Mouse (Mus musculus): ENCODE results near the gene Dusp3.
"Not testable (repeated sequence)": the region's sequence is repeated elsewhere in the genome, so short reads cannot be mapped to it uniquely, and the experiment has no call there.

The Dusp3 gene

DNA sequence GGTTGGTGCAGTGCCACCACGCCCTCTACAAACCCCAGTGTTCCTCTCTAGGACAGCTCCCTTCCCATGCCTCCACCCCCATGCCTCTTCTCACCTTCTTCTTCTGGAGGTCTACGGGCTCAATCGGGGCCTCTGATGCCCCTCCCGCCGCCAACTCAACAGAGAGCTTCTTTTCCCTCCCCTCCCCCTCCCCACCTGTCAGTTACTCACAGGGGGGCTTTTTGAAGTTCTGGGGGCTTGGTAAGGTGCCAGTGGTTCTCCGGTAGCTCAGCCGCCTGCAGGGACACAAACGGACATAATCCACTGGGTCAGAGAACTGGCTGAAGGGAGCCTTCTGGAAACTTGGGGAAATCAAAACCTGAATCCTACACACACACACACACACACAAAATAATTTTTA is 24.7 kb upstream of the Dusp3 start:
- DNase-seq (ENCODE audit: extremely low read depth, low read depth), result no peak

DNA sequence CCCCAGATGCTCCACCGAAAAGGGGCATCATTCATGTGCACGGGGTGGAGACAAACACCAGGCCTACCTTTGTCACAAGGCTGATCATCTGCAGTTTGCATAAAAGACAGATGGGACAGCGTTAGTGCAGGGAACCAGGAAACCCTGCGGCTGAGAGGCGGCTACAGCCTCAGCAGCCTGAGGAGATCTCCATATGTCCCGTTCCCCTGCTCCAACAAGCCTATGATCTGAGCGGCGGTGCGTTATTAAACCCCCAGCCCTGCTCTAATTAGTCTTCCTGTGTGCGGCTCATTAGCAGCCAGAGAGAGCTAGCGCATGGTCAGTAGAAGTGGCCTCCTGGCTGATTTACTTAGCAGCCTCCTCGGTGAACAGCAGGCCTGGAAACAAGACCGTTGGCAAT is 23.3 kb upstream of the Dusp3 start:
- DNase-seq (ENCODE audit: extremely low read depth, low read depth), result no peak

DNA sequence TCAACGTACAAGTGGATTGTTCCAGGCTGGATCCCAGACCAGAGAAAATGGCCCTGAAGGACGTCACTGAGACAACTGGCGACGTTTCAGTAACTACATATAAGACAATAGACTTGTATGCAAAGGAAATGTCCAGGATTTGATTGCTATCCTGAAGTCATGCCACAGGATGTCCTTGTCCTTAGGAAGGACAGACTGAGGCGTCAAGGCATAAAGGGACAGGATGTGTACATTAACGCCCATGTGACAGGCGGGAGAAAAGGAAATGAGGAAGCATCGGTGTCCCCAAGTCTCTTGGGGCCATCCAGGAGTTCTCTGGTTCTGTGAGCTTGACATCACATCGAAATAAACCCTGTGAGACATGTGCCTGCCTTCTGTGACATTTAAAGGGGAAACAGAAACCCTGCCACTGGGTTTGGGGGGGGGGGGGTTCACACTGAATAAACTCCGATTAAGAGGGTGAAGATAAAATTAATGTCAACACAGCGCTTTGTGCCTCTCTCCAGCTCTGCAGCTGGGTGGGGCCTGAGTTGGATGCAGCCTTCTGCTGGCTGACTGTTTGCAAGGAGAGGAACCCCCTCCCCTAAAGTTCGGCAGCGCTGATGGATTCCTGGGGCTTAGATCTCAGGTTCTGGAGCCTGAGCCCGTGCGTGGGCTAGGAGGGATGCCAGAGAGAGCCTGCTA is 22.3 kb upstream of the Dusp3 start:
- DNase-seq (ENCODE audit: extremely low read depth, low read depth), result no peak

DNA sequence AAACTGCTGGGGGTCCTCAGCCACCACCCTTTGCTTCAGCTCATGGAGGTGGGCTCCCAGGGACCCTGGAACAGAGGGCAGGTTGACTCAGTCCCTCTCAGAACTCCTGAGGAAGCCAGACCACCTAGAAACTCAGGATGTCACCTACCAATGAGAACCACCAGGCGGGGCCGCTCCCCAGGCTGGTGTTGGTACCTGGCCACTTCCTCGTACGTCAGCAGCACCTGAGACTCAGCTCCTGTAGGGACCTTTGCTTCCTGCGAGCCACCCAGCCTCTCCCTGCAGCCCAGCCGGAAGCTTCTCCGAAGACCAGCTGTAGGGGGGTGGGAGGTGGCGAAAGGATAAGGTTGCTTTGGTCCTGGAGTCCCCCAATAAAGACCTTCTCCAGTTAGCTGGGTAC is 21.6 kb upstream of the Dusp3 start:
- DNase-seq (ENCODE audit: extremely low read depth, low read depth), result no peak

DNA sequence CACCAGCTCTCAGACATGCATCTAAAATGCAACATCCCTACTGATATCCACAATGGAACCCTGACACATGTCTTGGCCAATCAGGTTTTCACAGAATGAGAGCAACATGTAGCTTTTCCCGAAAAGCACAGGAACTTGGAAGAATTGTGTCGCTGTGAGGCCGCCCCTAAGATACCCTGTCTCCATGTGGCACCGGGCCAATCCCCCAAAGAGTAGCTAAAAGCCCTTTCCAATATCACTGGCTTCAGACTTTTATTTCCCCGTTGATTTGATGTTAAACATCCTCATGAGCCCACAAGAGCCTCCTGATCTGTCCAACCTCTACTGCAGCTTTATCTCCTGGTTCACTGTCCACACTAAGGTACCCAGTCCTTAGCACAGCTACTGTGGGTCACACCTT is 19.9 kb upstream of the Dusp3 start:
- DNase-seq (ENCODE audit: extremely low read depth, low read depth), result no peak

DNA sequence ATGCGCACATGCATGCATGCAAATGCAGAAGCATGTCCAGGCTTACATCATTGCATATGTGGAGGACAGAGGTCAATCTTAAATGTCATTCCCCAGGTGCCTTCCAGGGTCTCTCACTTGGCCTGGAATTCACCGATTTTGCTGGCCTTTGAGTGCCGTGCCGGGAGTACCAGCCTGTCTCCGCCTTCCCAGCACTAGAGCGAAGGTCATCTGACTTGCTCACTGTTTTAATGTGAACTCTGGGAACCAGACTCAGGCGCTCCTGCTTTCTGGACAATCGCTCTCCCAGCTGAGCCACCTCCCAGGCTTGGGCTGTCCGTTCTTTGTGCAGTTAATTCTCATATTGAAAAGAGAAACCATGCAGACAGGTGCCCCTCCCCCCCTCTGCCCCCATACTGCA is 19.5 kb upstream of the Dusp3 start:
- DNase-seq (ENCODE audit: extremely low read depth, low read depth), result no peak

DNA sequence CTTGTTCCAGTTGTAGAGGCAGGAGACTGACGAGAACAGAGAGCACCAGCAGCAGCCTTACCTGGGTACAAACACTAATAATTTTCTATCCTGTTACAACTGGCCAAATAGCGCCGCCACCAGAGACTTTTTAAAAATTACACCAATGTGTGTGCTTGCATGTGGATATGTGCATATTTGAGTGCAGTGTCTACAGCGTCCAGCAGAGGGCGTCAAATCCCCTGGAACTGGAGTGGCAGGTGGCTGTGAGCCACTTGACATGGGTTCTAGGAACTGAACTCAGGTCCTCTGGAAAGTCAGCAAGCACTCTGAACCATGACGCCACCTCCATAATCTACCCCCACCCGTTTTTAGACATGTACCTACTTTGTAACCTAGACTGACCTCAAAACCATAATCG is 17.4 kb upstream of the Dusp3 start:
- DNase-seq (ENCODE audit: extremely low read depth, low read depth), result no peak

DNA sequence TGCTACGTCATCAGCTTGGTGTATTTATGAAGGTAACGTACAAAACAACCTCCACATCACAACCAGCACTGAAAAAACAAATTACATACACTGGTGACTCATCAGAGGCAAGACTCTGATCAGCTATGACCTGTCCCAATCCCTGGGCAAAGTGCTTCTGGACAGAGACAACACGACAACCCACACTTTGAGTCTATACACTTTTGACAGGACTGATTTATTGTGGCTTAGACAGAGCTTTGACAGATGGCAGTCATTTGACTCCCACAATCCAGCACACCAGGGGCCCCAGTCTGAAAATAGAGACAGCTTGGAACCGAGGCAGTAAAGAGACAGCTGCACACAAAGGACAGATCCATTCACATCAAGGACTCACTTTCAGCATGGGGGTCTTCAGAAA is 12.7 kb upstream of the Dusp3 start:
- DNase-seq (ENCODE audit: extremely low read depth, low read depth), result no peak

DNA sequence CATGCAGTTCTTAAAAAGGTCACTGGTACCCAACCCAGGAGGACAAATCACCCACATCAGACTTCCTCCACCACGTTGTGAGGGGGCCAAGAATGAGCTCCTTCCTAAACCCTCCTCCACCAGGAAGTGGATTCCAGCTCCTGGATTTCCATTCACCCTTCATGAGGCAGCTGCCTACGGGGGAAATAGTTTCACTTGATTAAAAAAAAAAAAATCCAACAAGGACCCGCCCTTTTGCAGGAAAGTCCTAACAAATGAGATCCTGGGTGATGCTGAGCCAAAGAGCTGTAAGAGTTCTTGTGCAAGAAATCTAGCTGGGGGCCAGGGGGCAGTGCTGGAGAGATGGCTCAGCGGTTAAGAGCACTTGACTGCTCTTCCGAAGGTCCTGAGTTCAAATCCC is 11.4 kb upstream of the Dusp3 start:
- no peak for DNase-seq (ENCODE audit: extremely low read depth, low read depth)

DNA sequence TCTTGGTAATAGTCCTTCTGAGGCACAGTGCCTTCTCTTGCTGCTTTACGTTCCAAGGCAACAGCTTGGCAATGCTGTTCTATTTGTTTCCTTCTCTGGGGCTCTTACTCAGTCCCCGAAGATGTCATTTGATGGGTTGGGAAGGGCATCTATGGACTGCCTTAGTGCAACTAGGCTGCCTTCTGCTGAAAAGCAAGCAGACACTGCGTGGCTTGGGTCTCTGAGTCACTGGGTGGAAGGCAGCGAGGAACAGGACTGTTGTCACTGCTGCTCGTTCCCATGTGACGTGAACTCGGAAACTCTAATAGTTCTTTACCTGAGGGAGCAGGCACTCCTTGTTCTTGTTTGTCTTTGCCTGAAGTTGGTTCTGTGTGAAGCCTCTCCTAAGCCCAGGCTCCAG is 9.1 kb upstream of the Dusp3 start:
- no peak for DNase-seq (ENCODE audit: extremely low read depth, low read depth)

DNA sequence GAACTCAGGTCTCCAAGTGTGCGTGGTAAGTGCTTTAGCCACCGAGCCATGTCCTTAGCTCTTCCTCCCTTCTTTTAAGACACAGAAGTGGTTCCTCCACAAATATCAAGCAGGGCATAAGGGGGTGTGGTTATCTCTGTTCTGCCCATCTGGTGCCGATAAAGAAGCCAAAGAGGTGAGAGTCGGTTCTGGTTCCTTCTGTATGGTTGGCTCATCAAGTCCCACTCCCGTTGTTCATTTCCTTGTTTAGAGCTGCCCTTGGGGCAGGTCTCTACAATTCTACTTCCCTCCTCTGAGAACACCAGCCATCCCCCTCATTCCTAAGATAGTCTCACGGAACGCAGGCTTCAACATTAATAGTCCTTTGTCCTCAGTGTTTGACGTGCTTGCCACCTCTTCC is 7.3 kb upstream of the Dusp3 start:
- peak; percentile 98 for DNase-seq (ENCODE audit: extremely low read depth, low read depth)

DNA sequence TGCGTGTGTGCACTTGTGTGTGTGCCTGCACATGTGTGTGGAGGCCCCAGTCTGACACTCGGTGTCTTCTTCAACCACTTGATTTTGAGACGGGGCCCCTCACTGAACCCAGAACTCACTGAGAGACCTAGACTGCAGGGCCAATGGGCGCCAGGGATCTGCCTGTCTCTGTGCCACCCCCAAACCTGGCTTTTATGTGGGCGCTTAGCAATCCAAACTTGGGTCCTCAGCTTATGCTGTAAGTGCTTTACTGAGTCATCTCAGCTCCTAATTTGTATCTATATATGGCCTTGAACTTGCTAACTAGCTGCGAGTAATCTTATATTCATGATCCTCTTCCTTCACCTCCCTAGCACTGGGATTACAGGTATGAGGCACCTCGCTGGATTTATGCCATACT is 5.6 kb upstream of the Dusp3 start:
- DNase-seq (ENCODE audit: extremely low read depth, low read depth), result no peak

DNA sequence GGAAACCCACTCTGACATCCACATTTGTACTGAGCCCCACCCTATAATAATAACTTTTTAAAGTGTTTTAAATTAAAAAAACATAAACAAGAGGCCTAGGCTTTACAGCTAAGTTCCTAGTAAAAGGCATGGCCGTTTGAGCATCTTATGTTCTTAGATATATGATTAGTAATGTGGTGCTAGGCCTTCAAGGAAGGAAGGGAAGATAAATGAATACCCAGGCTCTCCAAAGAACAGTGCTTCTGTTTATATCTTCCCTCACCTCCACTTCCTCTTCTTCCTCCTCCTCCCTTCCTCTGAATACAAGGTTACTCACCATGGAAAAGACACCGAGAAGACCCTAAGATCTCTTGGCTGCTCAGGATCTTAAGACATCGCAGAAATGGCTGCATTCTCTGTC is 5.0 kb upstream of the Dusp3 start:
- peak; percentile 64 for DNase-seq (ENCODE audit: extremely low read depth, low read depth)

DNA sequence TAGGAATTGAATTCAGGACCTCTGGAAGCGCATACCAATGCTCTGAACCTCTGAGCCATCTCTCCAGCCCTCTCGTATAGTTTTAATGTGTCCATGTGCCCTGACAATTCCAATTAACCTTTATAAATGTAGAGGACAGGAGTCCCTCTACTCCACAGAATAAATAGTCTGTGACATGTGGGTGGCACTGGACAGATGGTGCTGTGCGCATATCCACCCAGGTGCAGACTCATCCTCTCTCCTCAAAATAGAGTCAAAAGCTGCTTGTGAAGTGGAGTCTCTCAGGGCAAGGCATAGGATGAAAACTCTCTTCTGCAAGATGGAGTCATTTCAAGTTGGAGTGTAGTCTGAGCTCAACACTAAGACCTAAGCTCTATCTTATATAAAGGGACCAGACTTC is 3.4 kb upstream of the Dusp3 start:
- DNase-seq (ENCODE audit: extremely low read depth, low read depth), result no peak

DNA sequence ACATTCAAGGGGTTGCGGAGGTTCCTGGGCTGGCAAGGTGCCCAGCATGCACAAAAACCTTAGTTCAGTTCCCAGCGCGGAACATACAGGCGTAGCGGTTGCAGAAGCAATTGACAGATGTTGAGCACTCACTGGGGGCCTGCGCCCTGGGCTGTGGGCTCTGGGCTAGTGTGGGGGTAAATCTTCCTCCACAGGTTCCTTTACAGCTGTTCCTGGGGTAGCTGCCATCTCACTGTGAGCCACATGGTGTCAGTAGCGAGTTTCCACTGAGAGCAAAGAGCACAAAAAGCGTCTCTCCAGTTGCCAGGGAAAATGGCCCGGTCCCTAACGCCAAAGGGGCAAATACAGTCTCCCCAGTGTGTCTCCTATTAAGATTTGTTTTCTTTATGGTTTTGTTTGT is 823 bp downstream of the Dusp3 start:
- peak; percentile 78 for DNase-seq (ENCODE audit: extremely low read depth, low read depth)

DNA sequence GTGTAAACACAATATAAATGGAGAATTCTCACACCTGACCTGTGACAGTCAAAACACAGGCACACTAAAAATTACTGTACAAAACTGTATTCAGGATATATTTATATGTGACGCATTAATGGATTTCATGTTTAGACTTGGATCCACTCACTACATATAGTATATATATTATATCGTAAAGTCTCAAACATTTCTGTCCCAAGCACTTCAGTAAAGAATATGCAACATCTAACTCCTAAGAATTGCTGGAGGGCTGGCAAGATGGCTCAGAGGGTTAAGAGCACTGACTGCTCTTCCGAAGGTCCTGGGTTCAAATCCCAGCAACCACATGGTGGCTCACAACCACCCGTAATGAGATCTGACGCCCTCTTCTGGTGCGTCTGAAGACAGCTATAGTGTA is 1.4 kb downstream of the Dusp3 start:
- DNase-seq (ENCODE audit: extremely low read depth, low read depth), result not testable (repeated sequence)

DNA sequence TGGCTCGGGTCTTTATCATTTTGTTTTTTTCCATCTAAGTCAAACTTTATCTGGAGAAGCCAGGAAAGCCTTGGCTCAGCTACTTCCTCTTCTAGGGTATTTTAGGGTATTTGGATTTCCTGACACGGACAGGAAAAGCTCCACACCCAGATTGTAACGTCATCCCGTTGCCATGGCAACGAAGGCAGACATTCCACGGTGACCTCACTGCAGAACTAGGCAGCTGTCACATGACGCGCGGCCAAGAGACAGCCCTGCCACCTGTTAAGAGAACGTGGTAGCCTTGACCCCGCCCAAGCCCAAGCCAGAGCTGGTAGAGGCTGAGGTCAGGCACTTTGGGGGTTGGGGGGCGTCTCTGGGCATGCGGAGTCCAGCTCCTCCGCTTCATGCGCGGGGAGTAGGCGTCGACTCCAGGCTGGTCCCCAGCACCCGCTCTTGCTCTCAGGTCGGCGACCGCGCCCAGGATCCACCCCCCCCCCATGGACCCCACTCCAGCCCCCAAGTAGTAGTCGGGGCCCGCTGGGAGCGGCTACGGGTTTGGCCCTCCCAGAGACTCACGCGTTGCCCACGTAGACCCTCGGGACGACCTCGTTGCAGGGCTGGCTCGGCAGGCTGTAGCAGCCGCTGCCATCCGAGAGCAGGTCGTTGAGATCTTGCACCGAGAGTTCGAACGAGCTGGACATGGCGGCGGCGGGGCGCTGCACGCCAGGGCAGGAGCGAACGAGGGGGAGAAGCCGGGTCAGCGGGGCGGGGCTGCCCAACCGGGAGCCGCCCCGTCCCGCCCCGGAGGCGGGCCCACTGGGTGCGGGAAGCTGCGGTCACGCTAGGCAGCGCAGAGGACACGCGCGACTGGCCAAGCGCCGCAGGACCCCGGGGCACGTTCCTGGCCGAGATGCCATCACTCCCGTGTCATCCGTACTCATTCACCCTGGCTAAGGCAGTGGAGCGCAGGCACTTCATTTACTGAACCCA is 2.5 kb downstream of the Dusp3 start, which contains the start of gene Cfap97d1:
Gene Cfap97d1, plus strand, starts transcription at position 226 of the 972 bp plus-strand sequence.
- peak; percentile 99 for DNase-seq (ENCODE audit: extremely low read depth, low read depth)

DNA sequence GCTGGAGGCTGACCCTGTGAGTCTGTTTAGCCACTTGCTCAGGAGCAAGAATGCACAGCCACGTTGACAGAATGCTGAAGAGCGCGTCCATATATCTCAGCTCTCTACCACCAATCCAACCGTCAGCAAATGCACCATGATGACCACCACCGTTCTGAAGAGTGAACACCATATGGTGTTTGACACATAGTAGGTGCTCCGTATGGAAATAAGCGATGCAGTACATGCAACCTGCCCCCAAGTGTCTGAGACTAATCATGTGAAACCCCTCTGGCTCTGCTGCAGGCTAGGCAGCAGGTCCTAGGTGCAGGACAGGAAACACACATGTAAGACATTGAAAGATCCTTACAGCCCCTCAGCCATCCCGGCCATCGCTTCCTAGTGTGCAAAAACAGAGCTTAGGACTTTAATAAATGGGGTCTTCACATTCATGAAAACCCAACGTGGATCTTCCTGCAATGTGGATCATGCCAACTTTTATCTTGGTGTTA is 3.3 kb downstream of the Dusp3 start:
- no peak for DNase-seq (ENCODE audit: extremely low read depth, low read depth)

DNA sequence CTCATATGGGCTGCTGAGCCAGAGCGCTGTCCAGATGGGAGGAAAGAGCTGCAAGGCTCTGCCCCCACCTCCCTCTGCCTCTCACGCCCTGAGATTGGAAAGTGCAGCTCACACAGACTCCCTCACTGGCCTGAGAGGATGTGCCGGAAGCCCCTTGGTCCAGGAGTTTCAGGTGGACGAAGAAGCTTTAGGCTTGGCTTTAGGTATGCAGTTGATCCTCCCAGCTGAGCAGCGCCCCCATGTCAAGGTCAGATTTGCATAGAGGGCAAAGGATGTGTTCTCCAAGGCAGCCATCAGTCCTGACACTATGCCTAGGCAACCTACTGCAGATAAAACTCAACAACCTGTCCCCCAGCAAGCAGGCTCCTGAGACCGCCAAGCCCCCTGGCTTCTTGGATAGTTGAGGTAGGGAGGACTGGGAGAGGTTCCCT is 3.8 kb downstream of the Dusp3 start:
- DNase-seq (ENCODE audit: extremely low read depth, low read depth), result no peak

DNA sequence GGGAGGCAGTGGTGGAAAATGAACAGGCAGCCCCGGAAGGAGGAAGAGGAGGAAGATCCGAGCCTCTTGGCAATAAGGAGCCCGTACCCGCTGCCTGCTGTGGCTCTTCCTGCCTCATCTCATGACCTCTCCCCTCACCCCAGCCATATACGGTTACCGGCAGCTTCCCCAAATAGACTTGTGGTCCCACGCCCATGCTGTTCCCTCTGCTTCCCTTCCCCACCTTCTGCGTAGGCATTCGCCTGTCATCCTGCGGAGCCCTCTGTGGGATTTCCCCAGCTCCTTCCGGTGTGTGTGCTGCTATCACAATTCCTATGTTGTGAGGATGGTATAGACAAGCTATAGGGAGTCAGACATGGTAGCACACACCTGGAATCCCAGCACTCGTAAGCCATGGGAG is 5.0 kb downstream of the Dusp3 start:
- DNase-seq (ENCODE audit: extremely low read depth, low read depth), result no peak

DNA sequence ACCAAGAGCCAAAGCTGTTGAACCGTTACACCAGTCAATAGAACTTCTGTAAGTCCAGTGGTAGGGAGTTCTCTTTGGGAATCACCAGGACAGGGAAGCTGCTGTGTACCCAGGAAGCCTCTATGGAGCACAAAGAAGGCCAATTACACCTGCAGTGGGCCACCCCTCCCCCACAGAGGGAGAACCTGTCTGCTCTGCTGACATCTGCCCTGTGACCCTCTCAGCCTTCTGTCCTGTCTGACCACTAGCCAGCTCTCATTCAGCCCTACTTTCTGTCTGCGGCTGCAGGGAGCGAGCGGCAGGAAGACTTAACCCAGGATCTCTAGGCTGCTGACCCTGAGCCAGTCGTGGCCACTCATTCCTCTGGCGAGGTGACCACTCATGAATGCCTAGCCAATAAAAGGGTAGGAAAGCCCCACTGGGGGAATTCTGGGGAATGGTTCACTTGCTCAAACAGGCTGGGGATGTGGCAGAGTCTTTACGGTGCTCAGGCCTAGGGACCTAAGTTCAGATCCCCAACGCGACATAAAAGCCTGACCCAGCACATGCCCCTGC is 6.1 kb downstream of the Dusp3 start:
- DNase-seq (ENCODE audit: extremely low read depth, low read depth), result no peak

DNA sequence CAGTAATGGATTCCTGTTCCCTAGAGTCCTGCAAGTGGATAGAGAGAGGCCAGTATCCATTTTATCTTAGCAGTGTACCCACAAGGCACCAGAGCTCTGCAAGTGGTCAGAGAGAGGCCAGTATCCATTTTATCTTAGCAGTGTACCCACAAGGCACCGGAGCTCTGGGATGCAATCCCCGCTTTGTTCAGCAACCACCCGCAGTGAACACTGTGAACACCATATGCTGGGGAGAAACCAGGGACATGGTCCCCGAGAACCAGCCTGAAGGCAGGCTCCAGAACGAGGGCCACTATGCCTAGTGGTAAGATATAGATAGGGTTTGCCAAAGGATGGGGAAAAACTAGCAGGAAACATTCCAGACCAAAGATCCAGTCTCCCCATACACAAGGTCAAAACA is 7.7 kb downstream of the Dusp3 start:
- DNase-seq (ENCODE audit: extremely low read depth, low read depth), result no peak

Data from MEL-GATA-1-ER (cell line).